Mouse (Mus musculus) liver, adult 2 months (tissue): ENCODE measurements around the gene Itk. TPM values are rescaled to one million over a fixed set of nuclear protein-coding genes. Genes with fewer than 3 reads are reported as not detected.

Experiments used
- DNase-seq: peaks from one replicate; pipeline ENCODE4 v3.0.0-alpha.2; 2011; ENCODE audit warnings: low read depth, low spot score; ENCODE audit errors: extremely low read depth
- H3K27ac ChIP-seq: fragments of 200-500 bp; replicated peaks from 2 replicates; pipeline ENCODE4 v1.5.1; 2012; ENCODE audit warnings: low read depth, mild to moderate bottlenecking, control low read depth, inconsistent platforms, low read length; ENCODE audit not compliant: insufficient read depth
- H3K27me3 ChIP-seq: fragments of 200-500 bp; 2 replicates; pipeline ENCODE4 v1.6.1; 2012; ENCODE audit warnings: mild to moderate bottlenecking, moderate library complexity, low read length, inconsistent platforms; ENCODE audit not compliant: control insufficient read depth, insufficient read depth
- H3K36me3 ChIP-seq: fragments of 200-500 bp; 2 replicates; pipeline ENCODE4 v1.6.1; 2012; ENCODE audit warnings: low read length, inconsistent platforms; ENCODE audit not compliant: control insufficient read depth, insufficient read depth
- H3K4me1 ChIP-seq: fragments of 200-500 bp; 2 replicates; pipeline ENCODE4 v1.6.1; 2011; ENCODE audit warnings: low read length; ENCODE audit not compliant: control insufficient read depth, insufficient read depth
- H3K4me3 ChIP-seq: fragments of 200-500 bp; 2 replicates; pipeline ENCODE4 v1.5.1; 2011; ENCODE audit warnings: low read depth, mild to moderate bottlenecking, control low read depth, low read length, moderate library complexity; ENCODE audit not compliant: insufficient read depth
- H3K79me2 ChIP-seq: fragments of 200-500 bp; 2 replicates; pipeline ENCODE4 v1.6.1; 2012; ENCODE audit warnings: inconsistent platforms, mild to moderate bottlenecking, low read length, moderate library complexity; ENCODE audit not compliant: control insufficient read depth, insufficient read depth
- H3K9ac ChIP-seq: fragments of 200-500 bp; 2 replicates; pipeline ENCODE4 v1.6.1; 2012; ENCODE audit warnings: low read depth, mild to moderate bottlenecking, control low read depth, inconsistent platforms, low read length
- CTCF ChIP-seq: fragments of 200-500 bp; IDR thresholded peaks from 2 replicates; pipeline ENCODE4 v1.5.1; 2011; ENCODE audit warnings: low read depth, low read length, control low read depth
- POLR2A ChIP-seq: fragments of 200-500 bp; IDR thresholded peaks from 2 replicates; pipeline ENCODE4 v1.6.1; 2011; ENCODE audit warnings: low read length, control low read depth; ENCODE audit not compliant: insufficient read depth; ENCODE audit errors: extremely low read depth
- WGBS: fragments of 180-500 bp; shearing (Covaris S2); methylation state at CpG from one replicate; pipeline ENCODE4 v1.1.7; 2018; 5-methylcytosine and 5-hydroxymethylcytosine counted together
- polyA plus RNA-seq: library from polyadenylated mRNA; depleted of rRNA; stranded (reverse); fragments of >200 nt; gene quantifications from 2 replicates; pipeline ENCODE4 v1.2.3, GENCODE M21; 2012
- total RNA-seq: library from RNA; depleted of rRNA; stranded (reverse); fragments of >200 nt; gene quantifications from 2 replicates; pipeline ENCODE4 v1.2.3, GENCODE M21; 2014

Gene Itk
- total and polyA plus RNA-seq, 2 experiments: 0.22 to 0.46 TPM

- no peak overlapping the region for H3K9ac ChIP-seq
- H3K4me3 ChIP-seq: no peak overlapping the region
- H3K27ac ChIP-seq: no peak overlapping the region
- TF ChIP-seq CTCF (no peak), POLR2A (no peak)
- no peaks in the 10 kb centered on the region for H3K36me3 ChIP-seq
- WGBS: 45% methylated on average over 5 of the region's 5 CpGs
- no peaks in the 10 kb centered on the region for H3K4me1 ChIP-seq
- H3K79me2 ChIP-seq: no peaks in the 10 kb centered on the region
- H3K27me3 ChIP-seq: no peaks in the 10 kb centered on the region
- no peak for DNase-seq
Measured at GRCm38 (mm10) chr11:46347756-46348155, 41.6 kb downstream of the Itk start.

GRCm38 (mm10) chr11:46343886-46344546 lies 45.3 kb downstream of the Itk start:
- 64% methylated on average over 5 of the region's 5 CpGs for WGBS
- no peak overlapping the region for H3K27ac ChIP-seq
- H3K36me3 ChIP-seq: no peaks in the 10 kb centered on the region

GRCm38 (mm10) chr11:46341960-46342359 lies 47.4 kb downstream of the Itk start:
- H3K79me2 ChIP-seq: no peaks in the 10 kb centered on the region
- TF ChIP-seq POLR2A (no peak), CTCF (no peak)
- no peaks in the 10 kb centered on the region for H3K4me1 ChIP-seq
- H3K36me3 ChIP-seq: no peaks in the 10 kb centered on the region
- H3K27me3 ChIP-seq: no peaks in the 10 kb centered on the region
- no peak for DNase-seq
- H3K9ac ChIP-seq: no peak overlapping the region
- H3K27ac ChIP-seq: no peak overlapping the region
- WGBS: 90% methylated on average over 4 of the region's 4 CpGs
- H3K4me3 ChIP-seq: no peak overlapping the region

More at GRCm38 (mm10) chr11:46343886-46344546, 45.3 kb downstream of the Itk start:
- Histone ChIP-seq H3K79me2 (no peaks in the 10 kb centered on the region), H3K4me1 (no peaks in the 10 kb centered on the region), H3K4me3 (no peak overlapping the region), H3K27me3 (no peaks in the 10 kb centered on the region), H3K9ac (no peak overlapping the region)
- DNase-seq: peak; percentile 9
- TF ChIP-seq POLR2A (no peak), CTCF (no peak)

- Histone ChIP-seq H3K36me3 (no peaks in the 10 kb centered on the region), H3K9ac (no peak overlapping the region), H3K79me2 (no peaks in the 10 kb centered on the region), H3K4me1 (no peaks in the 10 kb centered on the region), H3K27me3 (no peaks in the 10 kb centered on the region), H3K27ac (no peak overlapping the region), H3K4me3 (no peak overlapping the region)
- WGBS: 86% methylated on average over 5 of the region's 5 CpGs
- TF ChIP-seq POLR2A: no peak
- TF ChIP-seq CTCF: no peak
- DNase-seq: no peak
Measured at GRCm38 (mm10) chr11:46336020-46336419, 53.3 kb downstream of the Itk start.

GRCm38 (mm10) chr11:46332217-46332616 lies 57.1 kb downstream of the Itk start:
- Histone ChIP-seq H3K36me3 (no peaks in the 10 kb centered on the region), H3K79me2 (no peaks in the 10 kb centered on the region), H3K9ac (no peak overlapping the region), H3K4me1 (no peaks in the 10 kb centered on the region), H3K27me3 (no peaks in the 10 kb centered on the region), H3K27ac (no peak overlapping the region), H3K4me3 (no peak overlapping the region)
- WGBS: 93% methylated on average over 8 of the region's 8 CpGs
- no peak for DNase-seq
- TF ChIP-seq CTCF: no peak
- TF ChIP-seq POLR2A: no peak

GRCm38 (mm10) chr11:46326271-46327015 lies 62.9 kb downstream of the Itk start:
- 81% methylated on average over 16 of the region's 16 CpGs for WGBS
- TF ChIP-seq POLR2A (no peak), CTCF (no peak)
- DNase-seq: no peak
- Histone ChIP-seq H3K4me1 (no peaks in the 10 kb centered on the region), H3K9ac (no peak overlapping the region), H3K4me3 (no peak overlapping the region), H3K27ac (no peak overlapping the region), H3K79me2 (no peaks in the 10 kb centered on the region), H3K27me3 (no peaks in the 10 kb centered on the region), H3K36me3 (no peaks in the 10 kb centered on the region)
